Mouse (Mus musculus): Measurements from ENCODE around the gene Emilin1. TPM values are rescaled to one million over a fixed set of nuclear protein-coding genes. Genes with fewer than 3 reads are reported as not detected.

Gene Emilin1
- polyA plus RNA-seq, 1 experiment from 2014 or later = 233 TPM

DNA sequence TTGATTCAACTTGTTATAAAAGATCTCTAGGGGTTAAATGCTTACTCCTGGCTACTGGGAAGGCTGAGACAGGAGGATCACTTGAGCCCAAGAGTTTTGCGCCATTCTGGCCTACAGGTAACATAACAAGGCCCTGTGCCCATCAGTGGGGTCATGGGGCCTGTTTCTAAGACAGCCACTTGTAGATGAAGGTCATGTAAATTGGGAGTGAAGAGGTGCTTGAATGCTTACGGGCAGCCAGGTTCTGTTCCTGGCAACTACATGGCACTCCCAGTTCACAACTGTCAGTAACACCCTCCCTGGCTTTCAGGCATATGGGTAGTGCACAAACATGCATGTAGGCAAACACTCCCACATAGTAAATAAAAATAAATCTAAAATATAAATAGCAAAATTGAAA lies 37.7 kb downstream of the Emilin1 start:
- Histone ChIP-seq H3K36me3 (peaks cover 36% of the 10 kb centered on the region), H3K4me3 (peak overlapping the region; percentile 52; the same call in 1 of the 2 replicates), H3K9ac (no peak overlapping the region), H3K27ac (no peak overlapping the region), H3K4me1 (peaks cover 16% of the 10 kb centered on the region), H3K4me2 (0 out of 2 replicates have a peak overlapping the region, but pooled peaks have one; percentile 80), H3K27me3 (no peaks in the 10 kb centered on the region; the same call in 1 of the 2 replicates), H3K9me3 (no peaks in the 10 kb centered on the region)
- no peak for ATAC-seq (ENCODE audit: borderline replicate concordance, extremely low read depth, low FRiP score, low TSS enrichment)
- WGBS = 78% methylated on average over 2 of the region's 2 CpGs

DNA sequence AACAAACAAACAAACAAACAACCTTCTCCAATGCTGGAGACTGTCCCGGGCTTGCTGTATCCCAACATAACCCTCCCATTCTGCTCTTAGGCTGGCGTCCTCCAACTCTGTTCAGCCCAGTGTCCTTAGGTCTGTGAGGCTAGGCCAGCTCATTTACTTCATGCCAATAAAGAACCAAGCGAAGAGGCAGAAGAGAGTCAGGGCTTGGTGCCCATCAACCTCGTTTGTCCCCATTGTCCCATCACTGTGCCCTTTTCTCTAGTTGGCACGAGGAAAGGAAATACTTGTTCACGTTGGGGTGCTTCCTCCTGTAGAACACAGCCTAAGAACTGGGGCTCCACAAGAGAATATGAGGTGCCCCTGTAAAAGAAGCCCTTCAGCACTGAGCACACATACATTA lies 38.5 kb downstream of the Emilin1 start:
- Histone ChIP-seq H3K9ac (no peak overlapping the region), H3K4me2 (no peak overlapping the region), H3K27me3 (no peaks in the 10 kb centered on the region), H3K27ac (no peak overlapping the region), H3K4me3 (no peak overlapping the region), H3K9me3 (no peaks in the 10 kb centered on the region), H3K4me1 (peaks cover 16% of the 10 kb centered on the region), H3K36me3 (peaks cover 38% of the 10 kb centered on the region)
- no peak for ATAC-seq (ENCODE audit: borderline replicate concordance, extremely low read depth, low FRiP score, low TSS enrichment)
- 74% methylated on average over 6 of the region's 6 CpGs for WGBS

DNA sequence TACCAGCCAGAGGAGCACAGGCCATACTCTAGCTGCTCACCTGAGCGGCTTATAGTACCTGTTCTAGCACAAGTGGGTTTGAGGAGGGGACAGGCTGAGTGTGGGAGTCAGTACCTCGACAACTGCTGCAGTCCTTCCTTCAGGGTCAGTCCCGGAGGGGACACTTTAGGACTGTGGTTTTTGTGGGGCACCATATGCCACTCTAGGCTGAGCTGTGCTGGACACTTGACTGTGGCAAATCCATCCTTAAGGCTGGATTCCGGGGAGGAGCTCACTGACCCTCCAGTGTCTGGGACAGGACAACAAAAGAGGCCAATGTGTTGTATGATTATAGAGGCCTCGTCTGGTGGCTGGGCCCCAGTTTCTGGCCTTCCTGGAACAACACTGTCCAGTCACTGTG lies 39.3 kb downstream of the Emilin1 start:
- 82% methylated on average over 5 of the region's 5 CpGs for WGBS
- H3K9ac ChIP-seq = no peak overlapping the region
- ATAC-seq (ENCODE audit: borderline replicate concordance, extremely low read depth, low FRiP score, low TSS enrichment) = no peak

DNA sequence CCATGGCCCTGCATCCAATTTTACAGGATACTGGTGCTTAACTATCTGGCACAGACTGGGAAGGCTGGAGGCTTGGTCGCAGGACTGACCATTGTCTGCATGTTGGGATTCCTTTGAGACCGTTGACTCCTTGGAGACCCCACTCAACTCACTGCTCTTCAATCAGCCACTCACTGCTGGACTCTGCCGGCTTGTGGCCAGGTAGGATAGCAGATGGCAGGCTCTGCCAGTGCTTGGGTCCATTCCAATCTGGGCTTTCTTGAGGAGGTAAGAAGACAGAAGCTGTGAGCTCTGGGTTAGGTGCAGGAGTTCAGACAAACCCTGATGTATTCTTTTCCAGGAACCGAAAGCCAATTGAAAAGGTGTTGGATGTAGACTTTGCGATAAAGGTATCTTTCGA lies 40.9 kb downstream of the Emilin1 start:
- 95% methylated on average over 6 of the region's 6 CpGs for WGBS
- Histone ChIP-seq H3K4me2 (no peak overlapping the region), H3K27ac (no peak overlapping the region), H3K4me1 (peaks cover 27% of the 10 kb centered on the region), H3K4me3 (no peak overlapping the region), H3K9ac (no peak overlapping the region), H3K27me3 (no peaks in the 10 kb centered on the region), H3K36me3 (peaks cover 54% of the 10 kb centered on the region), H3K9me3 (no peaks in the 10 kb centered on the region)
- ATAC-seq (ENCODE audit: borderline replicate concordance, extremely low read depth, low FRiP score, low TSS enrichment) = no peak

More for the DNA sequence above, 39.3 kb downstream of the Emilin1 start:
- H3K4me3 ChIP-seq = no peak overlapping the region
- H3K27ac ChIP-seq = no peak overlapping the region
- no peak overlapping the region for H3K4me2 ChIP-seq
- H3K27me3 ChIP-seq = no peaks in the 10 kb centered on the region
- H3K9me3 ChIP-seq = no peaks in the 10 kb centered on the region
- H3K4me1 ChIP-seq = peaks cover 16% of the 10 kb centered on the region
- H3K36me3 ChIP-seq = peaks cover 42% of the 10 kb centered on the region

DNA sequence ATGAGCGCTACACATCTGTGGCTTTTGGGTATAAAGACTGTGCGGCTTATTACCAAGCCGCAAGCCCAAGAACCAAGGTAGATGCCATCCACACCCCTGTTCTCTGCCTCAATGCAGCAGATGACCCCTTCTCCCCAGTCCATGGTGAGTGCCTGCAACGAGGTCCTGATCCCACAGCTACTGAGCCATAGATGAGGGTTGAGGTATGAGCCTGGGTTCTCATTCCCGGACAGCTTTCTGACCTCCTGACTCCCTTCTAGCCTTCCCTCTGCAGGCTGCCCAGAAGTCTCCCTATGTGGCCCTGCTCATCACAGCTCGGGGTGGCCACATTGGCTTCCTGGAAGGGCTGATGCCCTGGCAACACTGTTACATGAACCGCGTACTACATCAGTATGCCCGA lies 41.4 kb downstream of the Emilin1 start:
- no peak overlapping the region for H3K9ac ChIP-seq
- H3K27ac ChIP-seq = no peak overlapping the region
- H3K36me3 ChIP-seq = peaks cover 54% of the 10 kb centered on the region
- H3K9me3 ChIP-seq = no peaks in the 10 kb centered on the region
- peaks cover 27% of the 10 kb centered on the region for H3K4me1 ChIP-seq
- no peaks in the 10 kb centered on the region for H3K27me3 ChIP-seq
- WGBS = 93% methylated on average over 9 of the region's 9 CpGs
- H3K4me2 ChIP-seq = no peak overlapping the region
- ATAC-seq (ENCODE audit: borderline replicate concordance, extremely low read depth, low FRiP score, low TSS enrichment) = no peak
- no peak overlapping the region for H3K4me3 ChIP-seq

DNA sequence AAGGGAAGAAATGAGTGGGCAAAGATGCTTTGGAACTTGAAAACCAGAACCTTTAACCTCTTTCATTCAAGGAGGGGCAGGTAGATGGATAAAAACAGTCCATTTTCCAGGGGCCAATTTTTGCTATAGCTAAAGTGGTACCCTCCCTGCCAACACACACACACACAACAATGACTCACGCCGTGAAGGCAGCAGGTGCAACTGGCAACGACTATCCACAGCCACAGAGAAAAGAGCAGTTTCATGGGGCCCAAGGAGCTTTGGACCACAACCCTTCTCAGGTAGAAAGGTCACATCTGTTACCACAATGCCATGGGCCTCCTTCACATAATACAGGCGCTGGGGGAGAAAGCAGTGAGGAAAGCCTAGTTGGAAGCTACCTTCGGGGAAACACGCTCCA lies 42.5 kb downstream of the Emilin1 start:
- Histone ChIP-seq H3K27ac (no peak overlapping the region), H3K4me1 (peaks cover 24% of the 10 kb centered on the region), H3K4me3 (no peak overlapping the region), H3K9ac (no peak overlapping the region), H3K9me3 (no peaks in the 10 kb centered on the region), H3K4me2 (no peak overlapping the region), H3K36me3 (peaks cover 54% of the 10 kb centered on the region), H3K27me3 (no peaks in the 10 kb centered on the region)
- ATAC-seq (ENCODE audit: borderline replicate concordance, extremely low read depth, low FRiP score, low TSS enrichment) = no peak
- WGBS = 90% methylated on average over 6 of the region's 6 CpGs

DNA sequence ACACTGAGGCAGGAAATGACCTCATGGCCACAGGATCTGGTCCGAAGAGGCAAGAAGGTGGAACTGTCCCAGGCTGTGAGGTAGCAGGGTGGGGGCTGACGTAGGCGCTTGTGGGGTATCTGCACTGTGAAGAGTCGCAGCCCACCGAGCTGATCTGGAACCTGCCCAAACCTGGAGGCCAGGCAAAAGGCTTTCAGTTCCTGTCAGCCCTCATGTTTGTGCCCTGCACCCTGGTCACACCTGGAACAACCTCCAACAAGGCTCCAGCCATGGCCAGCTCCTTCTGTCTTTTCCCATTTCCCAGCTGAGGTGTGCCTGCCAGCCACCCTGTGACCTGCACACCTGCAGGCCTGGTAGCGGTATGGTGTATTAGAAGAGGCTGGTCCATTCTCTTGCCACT lies 44.7 kb downstream of the Emilin1 start:
- ATAC-seq (ENCODE audit: borderline replicate concordance, extremely low read depth, low FRiP score, low TSS enrichment) = no peak
- 91% methylated on average over 6 of the region's 6 CpGs for WGBS
- Histone ChIP-seq H3K9ac (no peak overlapping the region), H3K4me1 (peaks cover 24% of the 10 kb centered on the region), H3K27ac (no peak overlapping the region), H3K27me3 (no peaks in the 10 kb centered on the region), H3K9me3 (no peaks in the 10 kb centered on the region), H3K4me2 (peak overlapping the region; percentile 10; the same call in 1 of the 2 replicates), H3K4me3 (no peak overlapping the region), H3K36me3 (peaks cover 48% of the 10 kb centered on the region)

DNA sequence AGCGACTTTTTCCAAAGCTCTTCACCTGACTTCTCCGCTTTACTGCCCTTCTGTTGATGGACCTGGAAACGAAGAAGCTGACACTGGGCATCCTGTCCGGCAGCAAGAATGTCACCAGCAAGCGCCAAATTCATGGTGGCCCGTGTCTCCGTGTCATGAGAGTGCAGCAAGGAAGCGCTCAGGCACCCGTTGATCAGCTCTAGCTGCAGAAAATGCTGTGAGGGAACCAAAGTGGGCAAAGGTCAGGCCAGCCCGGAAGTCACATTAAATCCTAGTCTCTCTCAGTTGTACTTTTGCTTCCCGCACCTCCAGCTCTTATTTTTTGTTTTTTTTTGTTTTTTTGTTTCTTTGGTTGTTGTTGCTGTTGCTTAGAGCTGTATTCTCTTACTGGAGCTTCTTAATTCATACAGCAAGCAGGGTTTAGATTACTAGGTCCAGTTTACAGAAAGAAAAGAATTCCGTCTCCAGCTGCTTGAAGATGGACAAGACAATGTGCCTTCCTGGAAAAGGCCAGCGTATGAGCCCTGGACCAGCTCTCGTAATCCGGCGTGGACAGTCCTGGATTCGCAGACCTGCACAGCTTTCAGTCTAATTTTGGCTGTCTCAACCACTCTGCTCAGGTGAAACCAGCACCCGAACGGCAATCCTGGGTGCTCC lies 46.1 kb downstream of the Emilin1 start:
- peak overlapping the region; percentile 92 for H3K27ac ChIP-seq
- H3K4me3 ChIP-seq = peak overlapping the region; percentile 91
- whole genome bisulfite sequencing = 21% methylated on average over 19 of the region's 19 CpGs
- peak; percentile 13; the same call in 1 of the 2 replicates for ATAC-seq (ENCODE audit: borderline replicate concordance, extremely low read depth, low FRiP score, low TSS enrichment)
- no peaks in the 10 kb centered on the region for H3K27me3 ChIP-seq
- peak overlapping the region; percentile 82 for H3K4me2 ChIP-seq
- H3K9ac ChIP-seq = peak overlapping the region; percentile 89
- peaks cover 34% of the 10 kb centered on the region for H3K36me3 ChIP-seq
- H3K9me3 ChIP-seq = no peaks in the 10 kb centered on the region
- H3K4me1 ChIP-seq = peaks cover 24% of the 10 kb centered on the region

DNA sequence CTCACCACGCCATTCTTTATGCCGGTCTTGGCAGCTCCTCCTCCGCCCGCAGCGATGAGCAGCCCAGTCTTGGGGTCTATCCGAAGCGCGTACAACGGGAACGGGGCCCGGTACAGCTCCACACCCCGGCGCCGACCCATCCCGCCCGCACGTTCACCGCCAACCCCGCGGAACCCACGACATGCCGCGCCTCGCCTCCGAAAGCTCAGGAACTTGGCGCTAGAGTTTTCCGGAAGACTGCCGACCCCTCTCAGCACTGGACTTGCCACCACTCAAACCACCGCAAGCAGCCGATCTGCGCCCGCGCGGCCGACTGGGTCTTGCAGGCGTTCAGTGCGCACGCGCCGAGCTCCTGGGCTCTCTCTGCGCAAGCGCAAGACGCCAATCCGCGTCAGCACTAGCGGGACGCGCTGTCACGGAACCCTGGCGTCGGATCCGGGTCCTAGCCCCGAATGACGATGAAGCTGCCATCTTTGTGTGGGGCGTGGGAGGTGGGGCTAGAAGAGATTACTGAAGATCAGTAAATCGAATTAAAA lies 46.8 kb downstream of the Emilin1 start, which contains the start of gene Preb:
Gene Preb (minus strand): TSS at position 396 of the 536 bp plus-strand sequence.
- under 1% methylated on average over 56 of the region's 56 CpGs for WGBS
- H3K27ac ChIP-seq = peak within 1 kb of the TSS; percentile 92
- peaks cover 27% of the 10 kb centered on the region for H3K36me3 ChIP-seq
- peak; percentile 95 for ATAC-seq (ENCODE audit: borderline replicate concordance, extremely low read depth, low FRiP score, low TSS enrichment)
- H3K9me3 ChIP-seq = no peaks in the 10 kb centered on the region
- peak within 1 kb of the TSS; percentile 82 for H3K4me2 ChIP-seq
- no peaks in the 10 kb centered on the region for H3K27me3 ChIP-seq
- peak within 1 kb of the TSS; percentile 91 for H3K4me3 ChIP-seq
- peaks cover 24% of the 10 kb centered on the region for H3K4me1 ChIP-seq
- H3K9ac ChIP-seq = peak within 1 kb of the TSS; percentile 89

DNA sequence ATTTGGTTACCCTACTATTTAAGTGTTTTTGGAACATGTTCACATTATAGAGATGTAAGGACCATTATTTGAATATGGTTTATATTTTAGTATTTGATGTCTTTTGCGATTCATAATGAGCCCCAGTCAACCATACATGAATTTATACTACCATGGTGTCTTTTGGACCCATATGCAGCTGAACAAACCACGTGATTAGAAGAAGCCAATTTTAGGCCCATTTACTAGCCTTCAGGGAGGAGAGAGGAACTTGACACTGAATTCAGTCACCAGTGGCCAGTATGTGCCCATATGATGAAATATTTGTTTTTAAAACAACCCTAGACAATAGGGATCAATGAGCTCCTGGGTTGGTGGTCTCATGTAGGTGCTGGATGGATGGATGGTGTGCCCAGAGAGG lies 47.6 kb downstream of the Emilin1 start:
- Histone ChIP-seq H3K4me2 (peak overlapping the region; percentile 82), H3K4me3 (0 out of 2 replicates have a peak overlapping the region, but pooled peaks have one; percentile 91)

DNA sequence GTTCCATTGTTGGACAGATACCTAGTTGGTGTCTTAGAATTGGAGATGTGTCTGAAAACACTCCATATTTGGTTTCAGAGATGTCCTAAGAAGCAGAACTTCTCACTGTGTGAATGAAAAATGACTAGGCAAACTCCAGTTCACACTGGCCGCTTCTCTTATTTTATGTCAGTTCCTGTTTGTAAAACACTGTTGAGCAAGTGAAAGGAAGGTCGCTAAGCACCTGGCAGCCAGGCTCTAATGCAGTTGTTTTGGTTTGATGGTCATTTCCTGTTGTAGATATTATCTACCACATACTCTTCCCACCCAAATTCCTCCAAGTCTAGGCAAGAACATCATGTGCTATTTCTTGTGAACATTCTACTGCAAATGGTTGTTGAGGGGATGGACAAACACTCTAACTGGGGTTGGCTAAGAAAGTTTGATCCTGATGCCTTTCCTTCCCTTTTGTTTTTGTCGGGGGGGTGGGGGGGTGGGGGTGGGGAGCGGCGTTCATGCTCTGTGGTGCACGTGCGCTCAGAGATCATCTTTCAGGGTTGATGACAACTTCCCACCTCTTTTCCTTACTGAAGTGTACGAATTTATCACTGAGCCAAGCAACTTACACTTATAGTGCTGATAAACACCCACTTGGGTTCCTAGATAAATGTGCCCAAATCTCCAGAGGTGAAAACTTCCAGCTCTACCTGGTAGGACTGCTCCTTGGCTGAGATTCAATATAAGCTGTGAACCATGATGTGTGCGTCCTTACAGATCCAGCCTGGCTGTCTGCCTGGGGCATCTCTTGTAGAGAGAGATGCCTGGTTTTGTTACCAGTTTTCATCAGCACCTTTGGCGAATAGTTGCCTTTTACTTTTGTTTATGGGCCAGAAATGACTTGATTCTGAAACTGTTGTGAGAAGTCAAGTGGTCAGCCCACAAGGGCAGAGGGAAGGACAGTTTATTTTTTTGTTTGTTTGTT lies 48.6 kb downstream of the Emilin1 start:
- no peaks in the 10 kb centered on the region for H3K9me3 ChIP-seq
- no peaks in the 10 kb centered on the region for H3K27me3 ChIP-seq
- no peak overlapping the region for H3K9ac ChIP-seq
- peaks cover 24% of the 10 kb centered on the region for H3K4me1 ChIP-seq
- no peak overlapping the region for H3K4me2 ChIP-seq
- no peak for ATAC-seq (ENCODE audit: borderline replicate concordance, extremely low read depth, low FRiP score, low TSS enrichment)
- peaks cover 15% of the 10 kb centered on the region for H3K36me3 ChIP-seq
- WGBS = 51% methylated on average over 10 of the region's 10 CpGs
- no peak overlapping the region for H3K27ac ChIP-seq
- H3K4me3 ChIP-seq = no peak overlapping the region

More for the DNA sequence above, 47.6 kb downstream of the Emilin1 start:
- 90% methylated on average over 2 of the region's 2 CpGs for WGBS
- H3K27me3 ChIP-seq = no peaks in the 10 kb centered on the region
- H3K9ac ChIP-seq = no peak overlapping the region
- H3K4me1 ChIP-seq = peaks cover 24% of the 10 kb centered on the region
- H3K36me3 ChIP-seq = peaks cover 19% of the 10 kb centered on the region
- no peaks in the 10 kb centered on the region for H3K9me3 ChIP-seq
- peak overlapping the region; percentile 92; the same call in 1 of the 2 replicates for H3K27ac ChIP-seq
- ATAC-seq (ENCODE audit: borderline replicate concordance, extremely low read depth, low FRiP score, low TSS enrichment) = no peak

Data from lung, embryonic 15.5 days (tissue).